Mouse (Mus musculus) liver, embryonic 13.5 days (tissue): Measurements from ENCODE around the gene Gm34653. TPM values are rescaled to one million over a fixed set of nuclear protein-coding genes. Genes with fewer than 3 reads are reported as not detected.
A peak's percentile ranks its signal among the peaks of the same experiment; 100 is the strongest.
"Not testable (repeated sequence)": the region's sequence is repeated elsewhere in the genome, so short reads cannot be mapped to it uniquely, and the experiment has no call there.

Experiments used
- ATAC-seq: fragments of 200-750 bp; cut with Nextera tagmentation; 2 replicates; pipeline ENCODE4 v1.8.0; 2017; ENCODE audit warnings: low read depth, mild to moderate bottlenecking, moderate number of reproducible peaks, moderate library complexity
- DNase-seq: peaks from one replicate; pipeline ENCODE4 v3.0.0; 2022
- H3K27ac ChIP-seq: fragments of 300-500 bp; sonication (generic); 2 replicates; pipeline ENCODE4 v1.5.1; 2015; ENCODE audit warnings: moderate library complexity, mild to moderate bottlenecking, inconsistent platforms
- H3K27me3 ChIP-seq: fragments of 300-500 bp; sonication (generic); 2 replicates; pipeline ENCODE4 v1.6.1; 2015; ENCODE audit warnings: mild to moderate bottlenecking, inconsistent platforms
- H3K36me3 ChIP-seq: fragments of 300-500 bp; sonication (generic); 2 replicates; pipeline ENCODE4 v1.6.1; 2015; ENCODE audit warnings: mild to moderate bottlenecking, inconsistent platforms
- H3K4me1 ChIP-seq: fragments of 300-500 bp; sonication (generic); replicated peaks from 2 replicates; pipeline ENCODE4 v1.6.1; 2015; ENCODE audit warnings: inconsistent platforms
- H3K4me2 ChIP-seq: fragments of 300-500 bp; sonication (generic); 2 replicates; pipeline ENCODE4 v1.6.1; 2015; ENCODE audit warnings: inconsistent platforms, mild to moderate bottlenecking, moderate library complexity
- H3K4me3 ChIP-seq: fragments of 300-500 bp; sonication (generic); replicated peaks from 2 replicates; pipeline ENCODE4 v1.5.1; 2015; ENCODE audit warnings: mild to moderate bottlenecking, inconsistent platforms
- H3K9ac ChIP-seq: fragments of 300-500 bp; sonication (generic); 2 replicates; pipeline ENCODE4 v1.6.1; 2015; ENCODE audit warnings: mild to moderate bottlenecking, inconsistent platforms
- H3K9me3 ChIP-seq: fragments of 300-500 bp; sonication (generic); replicated peaks from 2 replicates; pipeline ENCODE4 v1.6.1; 2016; ENCODE audit warnings: inconsistent platforms
- WGBS: fragments of 180-500 bp; shearing (Covaris S2); methylation state at CpG from one replicate; pipeline ENCODE4 v1.1.7; 2015; ENCODE audit not compliant: insufficient replicate concordance; 5-methylcytosine and 5-hydroxymethylcytosine counted together
- polyA plus RNA-seq: library from polyadenylated mRNA; unstranded; fragments of >200 nt; fragmentation: Nextera tagmentation; extraction: Ambion mirVana; gene quantifications from 2 replicates; pipeline ENCODE4 v1.2.1, GENCODE M21; 2015

Gene Gm34653
- polyA plus RNA-seq, 1 experiment from 2014 or later, result 0.08 TPM

DNA sequence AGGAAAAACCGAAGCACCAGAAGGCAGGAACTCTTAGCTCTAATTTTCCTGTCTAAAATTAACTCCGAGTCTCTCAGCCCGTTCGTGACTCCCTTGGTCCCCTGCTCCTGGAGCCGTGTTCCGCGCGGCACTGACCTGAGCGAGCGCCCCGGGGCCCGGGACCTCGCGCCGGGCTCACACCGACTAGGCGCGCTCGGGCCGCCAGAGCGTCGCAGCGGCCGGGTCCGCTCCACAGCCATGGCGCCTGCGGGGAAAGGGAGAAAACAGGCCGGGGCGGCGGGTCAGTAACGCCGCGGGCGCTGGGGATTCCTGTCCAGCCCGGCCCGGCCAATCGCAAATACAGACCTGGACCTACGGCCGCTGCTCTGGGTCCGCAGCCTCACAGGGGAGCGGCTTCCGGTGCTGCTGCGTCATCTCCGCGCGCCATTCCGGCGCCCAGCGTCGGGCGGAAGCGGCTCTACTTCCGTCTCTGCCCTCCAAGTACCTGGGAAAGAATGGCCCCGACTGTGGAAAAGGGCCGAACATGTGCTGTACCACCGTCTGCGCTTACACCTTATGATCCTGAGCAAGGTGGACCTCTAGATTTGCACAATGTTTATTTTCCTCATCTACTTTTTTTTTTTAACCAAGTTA is 6.9 kb upstream of the Gm34653 start, which contains the start of gene Fbxw2:
Fbxw2 (minus strand) TSS at position 485 of the 633 bp plus-strand sequence.
- peak within 1 kb of the TSS; percentile 97 for H3K9ac ChIP-seq
- H3K9me3 ChIP-seq, result no peaks in the 10 kb centered on the region
- peak within 1 kb of the TSS; percentile 93 for H3K4me3 ChIP-seq
- peak within 1 kb of the TSS; percentile 92 for H3K27ac ChIP-seq
- H3K4me2 ChIP-seq, result peak within 1 kb of the TSS; percentile 81
- H3K4me1 ChIP-seq, result peaks cover 52% of the 10 kb centered on the region
- no peaks in the 10 kb centered on the region for H3K27me3 ChIP-seq
- under 1% methylated on average over 57 of the region's 57 CpGs for WGBS
- ATAC-seq (peak; percentile 93), DNase-seq (peak; percentile 83)
- H3K36me3 ChIP-seq, result peaks cover 21% of the 10 kb centered on the region

DNA sequence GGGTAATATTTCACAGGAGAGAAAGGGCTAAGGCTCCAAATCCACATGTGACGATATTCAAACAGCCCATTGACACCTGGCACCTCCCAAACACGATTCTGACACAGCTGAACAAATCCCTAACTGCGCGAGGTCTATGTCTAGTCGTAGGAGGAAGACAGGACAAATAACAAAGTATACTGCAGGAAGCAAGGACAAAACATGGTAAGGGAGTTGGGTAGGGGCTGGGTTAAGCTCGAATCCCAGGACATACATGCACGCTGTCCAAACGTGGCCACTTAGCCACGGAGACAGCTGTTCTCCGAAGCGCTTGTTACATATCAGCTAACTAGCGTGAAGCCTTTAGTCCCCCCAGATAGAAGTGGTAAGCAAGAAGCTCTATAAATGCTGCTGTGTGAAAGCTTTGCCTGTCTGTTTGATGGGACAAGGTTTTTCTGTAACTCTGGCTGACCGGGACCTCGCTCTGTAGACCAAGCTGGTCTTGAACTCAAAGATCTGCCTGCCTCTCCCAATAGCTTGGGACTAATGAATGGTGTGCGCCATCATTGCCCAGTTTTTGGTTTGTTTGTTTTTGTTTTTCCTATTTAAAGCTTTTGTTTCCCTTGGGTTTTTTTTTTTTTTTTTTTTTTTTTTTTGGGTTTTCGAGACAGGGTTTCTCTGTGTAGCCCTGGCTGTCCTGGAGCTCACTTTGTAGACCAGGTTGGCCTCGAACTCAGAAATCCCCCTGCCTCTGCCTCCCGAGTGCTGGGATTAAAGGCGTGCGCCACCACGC is 6.2 kb upstream of the Gm34653 start:
- DNase-seq (no peak), ATAC-seq (no peak; the same call in 1 of the 2 replicates)
- Histone ChIP-seq H3K27ac (peak overlapping the region; percentile 92), H3K36me3 (peaks cover 16% of the 10 kb centered on the region), H3K9ac (peak overlapping the region; percentile 97), H3K4me1 (peaks cover 47% of the 10 kb centered on the region), H3K9me3 (no peaks in the 10 kb centered on the region), H3K4me3 (peak overlapping the region; percentile 93), H3K4me2 (peak overlapping the region; percentile 81), H3K27me3 (no peaks in the 10 kb centered on the region)
- 31% methylated on average over 20 of the region's 21 CpGs for WGBS

DNA sequence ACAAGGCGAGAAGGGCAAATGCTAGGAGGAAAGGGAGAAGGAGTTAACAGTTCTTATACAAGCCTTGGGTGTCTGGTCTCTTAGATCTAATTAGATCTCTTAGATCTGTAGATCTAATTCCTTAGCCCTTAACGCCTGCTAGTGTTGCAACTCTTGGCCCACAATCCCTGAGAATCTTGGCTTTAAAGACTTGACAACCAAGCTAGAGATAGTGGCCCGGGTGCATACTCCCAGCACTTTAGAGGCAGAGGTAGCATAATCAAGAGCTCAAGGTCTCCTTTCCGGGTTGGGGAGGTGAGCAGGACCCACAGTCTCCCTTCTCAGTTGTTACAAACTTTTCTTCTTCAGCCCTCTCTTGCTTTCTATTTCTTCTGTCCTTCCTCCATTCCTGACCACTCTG is 5.2 kb upstream of the Gm34653 start:
- Histone ChIP-seq H3K27ac (peak overlapping the region; percentile 71), H3K4me3 (no peak overlapping the region), H3K27me3 (no peaks in the 10 kb centered on the region), H3K4me2 (0 out of 2 replicates have a peak overlapping the region, but pooled peaks have one; percentile 81), H3K36me3 (peaks cover 7% of the 10 kb centered on the region), H3K9me3 (no peaks in the 10 kb centered on the region), H3K4me1 (peaks cover 41% of the 10 kb centered on the region), H3K9ac (no peak overlapping the region)
- DNase-seq (no peak), ATAC-seq (no peak)
- 77% methylated on average over 4 of the region's 4 CpGs for WGBS

DNA sequence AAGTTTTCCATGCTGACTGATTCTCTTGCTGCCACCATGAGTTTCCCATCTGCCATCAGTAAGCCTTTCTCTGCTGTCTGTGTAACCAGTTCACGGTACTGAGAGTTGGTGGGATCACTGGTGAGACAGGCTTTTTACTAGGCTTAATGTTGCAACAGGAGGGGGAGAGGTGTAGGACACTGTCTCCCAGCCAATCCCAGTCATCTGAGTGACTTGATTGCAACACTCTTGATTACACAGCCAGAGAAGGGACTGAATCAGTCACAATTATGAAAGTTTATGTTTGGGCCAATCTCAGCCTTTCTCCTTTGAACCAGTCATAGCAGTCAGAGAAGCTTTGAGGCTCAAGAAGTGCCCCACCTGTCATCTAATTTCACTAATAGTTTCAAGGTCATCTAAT is 4.8 kb upstream of the Gm34653 start:
- peak; percentile 25; the same call in 1 of the 2 replicates for ATAC-seq

DNA sequence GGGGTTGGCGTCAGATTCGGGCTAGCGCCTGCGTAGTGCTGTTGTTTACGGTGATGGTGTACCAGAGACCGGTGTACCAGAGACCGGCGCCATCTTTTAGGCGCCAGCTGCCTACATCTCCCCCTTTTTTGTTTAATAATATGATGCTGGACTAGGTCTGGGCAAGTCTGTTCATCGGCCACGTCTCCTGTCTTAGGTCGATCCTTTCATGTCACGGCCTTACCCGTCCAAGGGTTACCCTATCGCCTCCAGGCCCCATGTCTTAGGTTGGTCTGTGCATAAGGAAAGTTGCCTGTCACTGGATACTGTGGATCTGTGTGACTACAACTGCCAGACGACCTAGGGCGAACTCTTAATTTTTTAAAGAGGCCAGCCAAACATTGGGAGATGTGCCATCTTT is 2.7 kb upstream of the Gm34653 start:
- not testable (repeated sequence) for ATAC-seq, H3K4me2 ChIP-seq, H3K9me3 ChIP-seq, DNase-seq, H3K36me3 ChIP-seq, H3K9ac ChIP-seq, H3K27ac ChIP-seq, H3K4me3 ChIP-seq, H3K27me3 ChIP-seq
- WGBS, result 90% methylated on average over 17 of the region's 17 CpGs
- H3K4me1 ChIP-seq, result peaks cover 18% of the 10 kb centered on the region

More for the DNA sequence above, 4.8 kb upstream of the Gm34653 start:
- Histone ChIP-seq H3K4me2 (no peak overlapping the region), H3K27me3 (no peaks in the 10 kb centered on the region), H3K9me3 (no peaks in the 10 kb centered on the region), H3K27ac (peak overlapping the region; percentile 71), H3K4me3 (no peak overlapping the region), H3K9ac (no peak overlapping the region), H3K36me3 (peaks cover 5% of the 10 kb centered on the region; the same call in 1 of the 2 replicates), H3K4me1 (peaks cover 37% of the 10 kb centered on the region)
- DNase-seq, result no peak
- 54% methylated on average over 1 of the region's 1 CpGs for WGBS

DNA sequence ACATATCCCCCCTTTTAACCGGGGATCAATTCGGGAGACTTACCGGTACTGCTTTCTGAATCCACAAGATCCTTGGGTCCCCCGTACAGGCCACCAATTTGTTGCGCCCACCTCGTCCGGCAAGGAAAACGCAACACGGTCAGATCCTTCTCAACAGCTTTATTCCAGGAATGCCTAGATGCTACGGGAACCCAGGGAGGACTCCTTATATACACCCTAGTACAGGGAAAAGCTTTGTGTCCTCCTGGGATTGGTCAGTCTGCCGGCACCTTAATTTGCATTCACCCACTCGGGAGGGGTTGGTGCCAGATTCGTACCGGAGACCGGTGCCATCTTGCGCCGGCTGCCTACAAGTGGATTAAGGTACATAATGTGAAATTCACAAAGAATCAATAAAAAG is 817 bp downstream of the Gm34653 start:
- 75% methylated on average over 17 of the region's 17 CpGs for WGBS
- ATAC-seq, result no peak
- no peak for DNase-seq

DNA sequence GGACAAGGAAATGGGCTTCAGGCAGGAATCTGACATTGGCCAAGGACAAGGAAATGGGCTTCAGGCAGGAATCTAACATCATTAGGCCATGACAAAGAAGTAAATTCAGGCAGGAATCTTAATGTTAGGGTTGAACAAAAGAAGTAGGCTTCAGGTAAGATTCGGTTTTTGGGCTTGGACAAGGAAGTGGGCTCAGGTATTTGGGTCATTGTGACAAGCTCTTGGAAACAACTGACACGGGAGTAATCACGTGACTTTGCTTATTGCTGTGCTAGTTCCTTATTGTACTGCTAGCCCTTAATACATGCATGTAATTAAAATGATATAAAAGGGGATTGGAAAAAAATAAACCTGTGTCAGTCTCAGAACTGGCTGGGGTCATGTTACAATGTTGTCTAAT is 2.9 kb downstream of the Gm34653 start:
- no peak overlapping the region for H3K4me2 ChIP-seq
- no peaks in the 10 kb centered on the region for H3K4me1 ChIP-seq
- no peaks in the 10 kb centered on the region for H3K27me3 ChIP-seq
- no peaks in the 10 kb centered on the region for H3K9me3 ChIP-seq
- no peaks in the 10 kb centered on the region for H3K36me3 ChIP-seq
- H3K27ac ChIP-seq, result no peak overlapping the region
- no peak for DNase-seq
- 55% methylated on average over 3 of the region's 3 CpGs for WGBS
- no peak overlapping the region for H3K4me3 ChIP-seq
- ATAC-seq, result no peak
- H3K9ac ChIP-seq, result no peak overlapping the region

More for the DNA sequence above, 817 bp downstream of the Gm34653 start:
- Histone ChIP-seq H3K4me1 (no peaks in the 10 kb centered on the region), H3K27ac (no peak overlapping the region), H3K4me3 (no peak overlapping the region), H3K9ac (no peak overlapping the region), H3K27me3 (no peaks in the 10 kb centered on the region), H3K4me2 (no peak overlapping the region), H3K36me3 (no peaks in the 10 kb centered on the region), H3K9me3 (no peaks in the 10 kb centered on the region)

DNA sequence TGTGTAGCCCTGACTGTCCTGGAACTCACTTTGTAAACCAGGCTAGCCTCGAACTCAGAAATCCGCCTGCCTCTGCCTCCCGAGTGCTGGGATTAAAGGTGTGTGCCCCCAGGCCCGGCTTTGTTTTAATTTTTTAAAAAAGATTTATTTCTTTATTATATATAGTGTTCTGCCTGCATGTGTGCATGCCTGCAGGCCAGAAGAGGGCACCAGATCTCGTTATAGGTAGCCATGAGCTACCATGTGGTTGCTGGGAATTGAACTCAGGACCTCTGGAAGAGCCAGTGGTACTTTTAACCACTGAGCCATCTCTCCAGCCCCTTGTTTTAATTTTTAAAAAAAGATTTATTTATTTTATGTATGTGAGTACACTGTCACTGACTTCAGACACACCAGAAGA is 7.3 kb downstream of the Gm34653 start:
- not testable (repeated sequence) for H3K4me2 ChIP-seq, H3K36me3 ChIP-seq, H3K27ac ChIP-seq, H3K9ac ChIP-seq, DNase-seq, H3K9me3 ChIP-seq, ATAC-seq, H3K4me3 ChIP-seq, H3K27me3 ChIP-seq, H3K4me1 ChIP-seq
- 64% methylated on average over 5 of the region's 5 CpGs for WGBS

DNA sequence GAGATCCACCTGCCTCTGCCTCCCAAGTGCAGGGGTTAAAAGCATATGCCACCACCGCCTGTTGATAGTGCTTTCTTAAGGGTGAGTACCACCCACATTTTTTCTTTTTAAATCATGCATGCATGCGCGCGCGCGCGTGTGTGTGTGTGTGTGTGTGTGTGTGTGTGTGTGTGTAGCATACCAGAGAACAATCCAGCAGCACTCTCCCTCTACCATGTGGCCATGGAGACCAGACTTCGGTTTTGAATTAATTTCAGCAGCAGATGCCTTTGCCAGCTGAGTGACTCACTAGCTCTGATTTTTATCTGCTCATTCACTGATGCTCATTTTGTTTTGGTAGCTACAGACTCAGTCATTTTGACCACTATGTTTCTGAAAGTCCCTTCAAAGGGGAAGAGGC is 8.9 kb downstream of the Gm34653 start:
- Histone ChIP-seq H3K4me3 (no peak overlapping the region), H3K27me3 (no peaks in the 10 kb centered on the region), H3K9ac (no peak overlapping the region), H3K36me3 (no peaks in the 10 kb centered on the region), H3K27ac (no peak overlapping the region), H3K9me3 (no peaks in the 10 kb centered on the region), H3K4me1 (no peaks in the 10 kb centered on the region), H3K4me2 (no peak overlapping the region)
- ATAC-seq (no peak), DNase-seq (no peak)
- WGBS, result 76% methylated on average over 8 of the region's 8 CpGs

DNA sequence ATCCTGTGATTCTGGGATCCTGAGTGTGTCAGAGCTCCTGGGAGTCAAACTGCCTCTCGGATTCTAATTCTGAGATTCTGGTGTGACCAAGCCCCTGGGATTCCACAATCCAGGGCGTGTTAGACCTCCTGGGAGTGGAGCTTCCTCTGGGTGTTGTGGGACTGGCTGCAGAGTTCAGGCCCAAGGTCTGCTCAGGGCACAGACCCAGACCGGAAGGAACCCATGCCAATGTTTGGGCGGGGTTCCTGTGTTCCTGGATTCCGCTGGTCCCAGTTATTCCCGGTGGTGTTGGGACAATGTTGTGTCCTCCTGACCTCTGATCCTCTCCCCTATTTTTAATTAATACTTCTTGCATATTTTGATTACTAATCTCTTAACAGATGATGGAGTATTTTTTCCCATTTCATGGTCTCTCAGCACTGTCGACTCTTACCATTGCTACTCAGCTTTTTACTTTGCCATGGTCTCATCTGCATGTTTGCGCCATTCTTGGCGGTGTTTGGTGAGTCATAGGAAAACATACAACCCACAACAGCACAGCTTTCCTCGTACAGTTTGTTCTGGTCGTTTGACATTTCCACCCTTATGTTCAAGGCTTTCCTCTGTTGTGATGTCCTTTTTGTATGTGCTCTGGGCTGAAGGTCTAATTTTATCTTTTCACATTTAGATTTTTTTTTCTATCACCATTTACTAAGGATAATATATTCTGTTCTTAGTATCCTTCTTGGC is 10.6 kb downstream of the Gm34653 start:
- H3K4me2 ChIP-seq, result no peak overlapping the region
- WGBS, result 68% methylated on average over 11 of the region's 11 CpGs
- H3K9me3 ChIP-seq, result no peaks in the 10 kb centered on the region
- no peak for ATAC-seq
- no peak overlapping the region for H3K4me3 ChIP-seq
- no peak overlapping the region for H3K9ac ChIP-seq
- no peaks in the 10 kb centered on the region for H3K4me1 ChIP-seq
- no peak for DNase-seq
- no peak overlapping the region for H3K27ac ChIP-seq
- H3K27me3 ChIP-seq, result no peaks in the 10 kb centered on the region
- H3K36me3 ChIP-seq, result no peaks in the 10 kb centered on the region

DNA sequence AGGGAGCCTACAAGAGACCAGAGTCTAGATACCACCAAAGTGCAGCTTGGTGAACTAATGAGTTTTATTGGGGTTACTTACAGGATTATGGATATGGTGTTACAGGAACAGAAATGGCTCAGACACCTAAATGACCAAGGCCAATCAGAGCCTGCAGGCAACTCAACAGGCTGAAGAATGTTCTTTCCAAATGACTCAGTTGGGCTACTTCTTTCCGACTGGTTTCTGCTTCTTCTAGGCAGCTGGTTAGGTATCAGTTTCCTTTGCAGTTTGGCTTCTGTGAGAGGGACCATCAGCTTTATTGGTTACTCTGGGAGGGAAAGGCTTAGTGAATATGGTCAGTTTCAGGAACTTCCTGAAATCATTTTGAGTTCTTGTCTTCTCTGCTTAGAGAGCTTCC is 14.9 kb downstream of the Gm34653 start:
- Histone ChIP-seq H3K4me3 (no peak overlapping the region), H3K9ac (no peak overlapping the region), H3K27ac (no peak overlapping the region), H3K4me1 (no peaks in the 10 kb centered on the region), H3K36me3 (peaks cover 38% of the 10 kb centered on the region), H3K27me3 (no peaks in the 10 kb centered on the region), H3K4me2 (no peak overlapping the region), H3K9me3 (no peaks in the 10 kb centered on the region)
- DNase-seq, result no peak
- ATAC-seq, result no peak
- WGBS, result 84% methylated on average over 1 of the region's 1 CpGs
